Mouse (Mus musculus): Measurements from ENCODE around the gene Abr. TPM values are rescaled to one million over a fixed set of nuclear protein-coding genes. Genes with fewer than 3 reads are reported as not detected.

Gene Abr
- total and polyA plus RNA-seq, 2 experiments from 2014 or later: 102 to 243 TPM

DNA sequence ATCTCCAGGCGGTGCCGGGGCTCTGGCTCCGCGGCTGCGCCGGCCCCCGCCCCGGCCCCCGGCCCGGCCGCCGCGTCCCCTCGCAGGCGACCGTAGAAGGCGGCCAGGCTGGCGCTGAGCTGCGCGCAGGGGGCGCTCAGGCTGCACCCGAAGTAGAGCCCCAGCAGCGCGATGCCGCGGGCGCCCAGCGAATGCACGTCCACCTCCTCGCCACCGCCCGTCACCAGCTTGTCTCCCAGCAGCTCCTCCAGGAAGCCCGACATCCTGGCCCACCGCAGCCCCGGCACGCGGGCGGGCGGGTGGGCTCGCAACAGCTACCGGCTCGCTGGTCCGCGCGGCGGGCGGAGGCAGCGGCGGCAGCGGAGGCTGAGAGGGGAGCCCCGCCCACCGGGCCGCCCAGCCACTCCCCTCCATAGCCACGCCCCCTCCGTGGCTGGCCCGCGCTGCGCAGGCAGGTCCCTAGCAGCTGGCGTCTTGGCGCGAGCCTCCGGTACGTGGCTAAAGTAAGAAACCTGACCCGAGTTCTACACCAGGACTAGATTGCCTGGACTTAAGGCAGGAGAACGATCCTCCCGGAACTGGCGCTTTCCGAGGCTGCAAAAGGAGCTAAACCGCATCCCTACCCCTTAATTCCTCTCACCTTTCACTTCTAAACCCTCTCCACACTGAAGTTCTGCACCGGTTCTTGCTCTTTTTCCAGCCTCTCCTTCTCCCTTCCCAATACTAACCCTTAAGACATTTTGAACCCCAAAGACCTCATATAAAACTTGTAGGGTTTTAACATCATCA, 223.1 kb downstream of the Abr start, which contains the start of gene Nxn:
Gene Nxn (minus strand): TSS at position 343 of the 789 bp plus-strand sequence.
- Histone ChIP-seq H3K4me2 (ENCODE audit: low read depth, low read length, poor library complexity, severe bottlenecking) (peak within 1 kb of the TSS; percentile 71), H3K9me3 (ENCODE audit: low read length) (no peaks in the 10 kb centered on the region), H3K9ac (replicated peaks; ENCODE audit: low read length, poor library complexity, severe bottlenecking) (peak within 1 kb of the TSS; percentile 60), H3K27ac (ENCODE audit: low read depth, low read length) (peak within 1 kb of the TSS; percentile 52), H3K36me3 (ENCODE audit: insufficient read depth, low read length) (no peaks in the 10 kb centered on the region), H3K4me1 (ENCODE audit: insufficient read depth, low read length) (no peaks in the 10 kb centered on the region), H3K4me3 (ENCODE audit: low read depth, low read length) (peak within 1 kb of the TSS; percentile 75), H3K27me3 (ENCODE audit: insufficient read depth, low read length) (no peaks in the 10 kb centered on the region)
- peak; percentile 13; the same call in 1 of the 2 replicates for TF ChIP-seq CTCF (IDR thresholded peaks at IDR 0.05)
- under 1% methylated on average over 27 of the region's 70 CpGs for WGBS
- ATAC-seq (ENCODE audit: low FRiP score) (peak; percentile 81), DNase-seq (ENCODE audit: low spot score) (peak; percentile 88)

DNA sequence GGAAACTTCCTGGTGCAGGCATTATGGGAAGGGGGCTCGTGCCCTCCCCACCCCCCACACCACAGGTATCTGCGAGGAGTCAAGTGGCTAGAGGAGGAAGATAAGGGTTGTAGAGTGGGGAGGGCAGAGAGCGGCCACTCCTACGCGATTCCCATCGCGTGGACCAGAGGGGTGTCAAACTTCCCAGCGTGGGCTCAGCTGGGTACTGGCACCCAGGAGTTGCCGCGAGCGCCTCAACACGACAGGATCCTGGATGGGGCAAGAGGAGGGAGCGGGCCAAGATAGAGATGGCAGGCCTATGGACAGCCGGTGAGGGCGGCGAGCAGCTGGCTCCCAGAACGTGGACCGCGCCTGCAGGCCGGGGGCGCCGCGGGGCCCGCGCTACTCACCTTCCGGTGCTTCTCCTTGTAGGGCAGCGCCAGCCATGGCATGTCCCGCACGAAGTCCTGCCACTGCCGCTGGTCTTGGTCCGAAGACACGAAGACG, 223.8 kb downstream of the Abr start:
- Histone ChIP-seq H3K4me1 (ENCODE audit: insufficient read depth, low read length) (no peaks in the 10 kb centered on the region), H3K4me2 (ENCODE audit: low read depth, low read length, poor library complexity, severe bottlenecking) (peak overlapping the region; percentile 71), H3K9ac (replicated peaks; ENCODE audit: low read length, poor library complexity, severe bottlenecking) (peak overlapping the region; percentile 60), H3K36me3 (ENCODE audit: insufficient read depth, low read length) (no peaks in the 10 kb centered on the region), H3K27me3 (ENCODE audit: insufficient read depth, low read length) (no peaks in the 10 kb centered on the region), H3K27ac (ENCODE audit: low read depth, low read length) (peak overlapping the region; percentile 52), H3K9me3 (ENCODE audit: low read length) (no peaks in the 10 kb centered on the region), H3K4me3 (ENCODE audit: low read depth, low read length) (peak overlapping the region; percentile 75)
- TF ChIP-seq CTCF (IDR thresholded peaks at IDR 0.05): no peak
- DNase-seq (ENCODE audit: low spot score) (peak; percentile 40), ATAC-seq (ENCODE audit: low FRiP score) (peak; percentile 44)
- WGBS: 0% methylated on average over 26 of the region's 33 CpGs

DNA sequence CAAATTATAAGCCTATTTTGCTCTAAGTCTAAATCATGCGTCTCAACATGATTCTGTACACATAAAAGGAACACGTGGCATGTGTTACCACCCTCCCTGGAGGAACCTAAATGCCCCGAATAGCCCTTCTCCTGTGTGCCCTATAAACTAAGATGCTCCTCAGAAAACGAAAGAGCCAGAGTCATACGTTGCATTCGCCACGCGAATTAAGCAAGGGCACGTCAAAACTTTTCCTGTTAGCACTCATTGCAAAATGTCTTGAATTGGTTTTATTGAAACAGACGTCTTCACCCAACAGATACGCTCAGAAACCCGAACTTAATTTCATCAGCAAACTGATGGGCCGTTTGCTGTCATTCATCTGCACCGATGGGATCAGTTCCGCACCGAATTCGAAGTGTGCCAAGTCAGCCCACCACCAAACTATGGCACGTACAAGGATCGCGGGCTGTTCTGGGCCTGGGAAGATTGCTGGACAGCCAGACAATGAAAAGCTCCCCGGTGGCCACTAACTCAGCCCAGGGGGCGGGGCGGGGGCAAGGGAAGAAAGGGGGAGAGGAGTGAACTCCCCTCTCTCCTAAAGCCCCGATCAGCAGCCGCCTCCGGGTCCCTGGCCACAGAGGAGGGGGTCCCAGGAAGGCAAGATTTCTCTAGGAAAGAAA, 224.3 kb downstream of the Abr start:
- TF ChIP-seq CTCF (IDR thresholded peaks at IDR 0.05): no peak
- DNase-seq (ENCODE audit: low spot score) (no peak), ATAC-seq (ENCODE audit: low FRiP score) (0 out of 2 replicates have a peak, but pooled peaks have one; percentile 23)
- H3K4me1 ChIP-seq (ENCODE audit: insufficient read depth, low read length): no peaks in the 10 kb centered on the region
- no peaks in the 10 kb centered on the region for H3K27me3 ChIP-seq (ENCODE audit: insufficient read depth, low read length)
- no peaks in the 10 kb centered on the region for H3K9me3 ChIP-seq (ENCODE audit: low read length)
- H3K4me2 ChIP-seq (ENCODE audit: low read depth, low read length, poor library complexity, severe bottlenecking): peak overlapping the region; percentile 71
- H3K4me3 ChIP-seq (ENCODE audit: low read depth, low read length): peak overlapping the region; percentile 75
- H3K9ac ChIP-seq (replicated peaks; ENCODE audit: low read length, poor library complexity, severe bottlenecking): peak overlapping the region; percentile 60
- 2% methylated on average over 26 of the region's 26 CpGs for WGBS
- peak overlapping the region; percentile 52; the same call in 1 of the 2 replicates for H3K27ac ChIP-seq (ENCODE audit: low read depth, low read length)
- H3K36me3 ChIP-seq (ENCODE audit: insufficient read depth, low read length): no peaks in the 10 kb centered on the region

DNA sequence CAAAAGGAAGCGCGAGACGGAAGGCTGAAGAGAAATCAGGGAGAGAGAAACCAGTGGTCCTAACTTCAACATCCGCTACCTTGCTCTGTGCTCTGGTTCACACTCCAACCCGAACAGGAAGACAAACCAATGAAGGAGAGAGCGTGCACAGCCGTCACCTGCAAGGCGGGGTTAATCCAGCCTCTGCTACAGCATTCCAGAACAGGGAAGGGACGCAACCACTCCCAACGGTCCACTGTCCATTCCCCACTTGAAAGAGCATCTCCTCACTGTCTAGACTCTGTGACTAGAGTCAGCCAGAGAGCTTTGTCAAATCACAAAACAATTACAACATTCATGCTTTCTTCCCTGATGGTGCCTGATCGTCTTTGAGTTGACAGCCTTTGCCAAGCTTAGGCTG, 229.1 kb downstream of the Abr start:
- Histone ChIP-seq H3K4me1 (ENCODE audit: insufficient read depth, low read length) (no peaks in the 10 kb centered on the region), H3K9ac (replicated peaks; ENCODE audit: low read length, poor library complexity, severe bottlenecking) (no peak overlapping the region), H3K9me3 (ENCODE audit: low read length) (no peaks in the 10 kb centered on the region), H3K36me3 (ENCODE audit: insufficient read depth, low read length) (no peaks in the 10 kb centered on the region), H3K27ac (ENCODE audit: low read depth, low read length) (no peak overlapping the region), H3K4me3 (ENCODE audit: low read depth, low read length) (no peak overlapping the region), H3K4me2 (ENCODE audit: low read depth, low read length, poor library complexity, severe bottlenecking) (no peak overlapping the region), H3K27me3 (ENCODE audit: insufficient read depth, low read length) (no peaks in the 10 kb centered on the region)
- no peak for DNase-seq (ENCODE audit: low spot score)
- TF ChIP-seq CTCF (IDR thresholded peaks at IDR 0.05): no peak
- WGBS: 85% methylated on average over 11 of the region's 11 CpGs
- ATAC-seq (ENCODE audit: low FRiP score): no peak

DNA sequence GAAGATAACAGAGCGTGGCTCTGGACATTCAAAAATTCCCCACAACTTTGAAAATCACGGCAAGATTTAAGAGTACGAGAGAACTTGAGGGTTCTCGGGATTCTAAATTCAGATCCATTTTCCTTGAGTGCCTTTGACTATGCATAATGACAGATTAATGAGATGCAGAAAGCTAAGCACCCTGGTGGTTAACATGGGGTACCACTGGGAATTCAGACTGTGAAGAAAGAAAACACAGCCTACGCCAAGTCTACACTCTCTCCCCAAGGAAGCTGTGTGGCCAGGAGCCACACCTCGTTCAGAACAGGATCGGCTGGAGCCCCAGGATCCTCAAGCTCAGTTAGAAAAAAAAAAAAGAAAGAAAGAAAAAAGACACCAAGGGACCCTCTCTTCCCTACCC, 229.6 kb downstream of the Abr start:
- H3K4me1 ChIP-seq (ENCODE audit: insufficient read depth, low read length): no peaks in the 10 kb centered on the region
- DNase-seq (ENCODE audit: low spot score) (no peak), ATAC-seq (ENCODE audit: low FRiP score) (no peak)
- no peaks in the 10 kb centered on the region for H3K27me3 ChIP-seq (ENCODE audit: insufficient read depth, low read length)
- no peak overlapping the region for H3K4me2 ChIP-seq (ENCODE audit: low read depth, low read length, poor library complexity, severe bottlenecking)
- no peak overlapping the region for H3K4me3 ChIP-seq (ENCODE audit: low read depth, low read length)
- peak; percentile 22 for TF ChIP-seq CTCF (IDR thresholded peaks at IDR 0.05)
- no peak overlapping the region for H3K9ac ChIP-seq (replicated peaks; ENCODE audit: low read length, poor library complexity, severe bottlenecking)
- no peaks in the 10 kb centered on the region for H3K36me3 ChIP-seq (ENCODE audit: insufficient read depth, low read length)
- 69% methylated on average over 7 of the region's 7 CpGs for WGBS
- H3K9me3 ChIP-seq (ENCODE audit: low read length): no peaks in the 10 kb centered on the region
- no peak overlapping the region for H3K27ac ChIP-seq (ENCODE audit: low read depth, low read length)

DNA sequence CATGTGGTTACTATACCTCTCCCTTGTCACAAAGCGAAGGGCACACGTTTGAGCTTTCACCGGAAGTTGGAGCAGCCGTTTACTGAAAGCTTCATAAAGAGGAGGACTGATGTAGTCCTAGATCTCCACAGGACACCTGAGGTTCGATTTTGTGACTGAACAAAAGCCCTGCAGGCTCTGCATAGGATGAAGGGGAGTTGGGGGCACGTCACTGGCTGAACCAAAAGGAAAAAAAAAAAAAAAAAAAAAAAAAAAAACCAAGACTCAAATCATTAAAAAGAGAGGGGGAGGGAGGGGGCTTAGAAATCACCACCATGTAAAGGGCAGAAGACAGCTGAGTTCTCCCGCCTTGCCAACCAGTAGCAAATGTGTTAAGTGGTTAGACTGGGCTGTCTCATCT, 233.4 kb downstream of the Abr start:
- H3K27ac ChIP-seq (ENCODE audit: low read depth, low read length): no peak overlapping the region
- peak overlapping the region; percentile 20; the same call in 1 of the 2 replicates for H3K4me2 ChIP-seq (ENCODE audit: low read depth, low read length, poor library complexity, severe bottlenecking)
- no peak for DNase-seq (ENCODE audit: low spot score)
- no peak overlapping the region for H3K4me3 ChIP-seq (ENCODE audit: low read depth, low read length)
- H3K4me1 ChIP-seq (ENCODE audit: insufficient read depth, low read length): no peaks in the 10 kb centered on the region
- ATAC-seq (ENCODE audit: low FRiP score): no peak
- no peaks in the 10 kb centered on the region for H3K27me3 ChIP-seq (ENCODE audit: insufficient read depth, low read length)
- H3K9ac ChIP-seq (replicated peaks; ENCODE audit: low read length, poor library complexity, severe bottlenecking): no peak overlapping the region
- H3K36me3 ChIP-seq (ENCODE audit: insufficient read depth, low read length): no peaks in the 10 kb centered on the region
- WGBS: 15% methylated on average over 7 of the region's 7 CpGs
- no peaks in the 10 kb centered on the region for H3K9me3 ChIP-seq (ENCODE audit: low read length)
- no peak for TF ChIP-seq CTCF (IDR thresholded peaks at IDR 0.05)

Measured in midbrain, postnatal 0 days (tissue).